Mouse (Mus musculus): ENCODE results near the gene Ncf1. TPM values are rescaled to one million over a fixed set of nuclear protein-coding genes. Genes with fewer than 3 reads are reported as not detected.

The Ncf1 gene
- polyA plus RNA-seq, 1 experiment from 2014 or later: 2.2 TPM

DNA sequence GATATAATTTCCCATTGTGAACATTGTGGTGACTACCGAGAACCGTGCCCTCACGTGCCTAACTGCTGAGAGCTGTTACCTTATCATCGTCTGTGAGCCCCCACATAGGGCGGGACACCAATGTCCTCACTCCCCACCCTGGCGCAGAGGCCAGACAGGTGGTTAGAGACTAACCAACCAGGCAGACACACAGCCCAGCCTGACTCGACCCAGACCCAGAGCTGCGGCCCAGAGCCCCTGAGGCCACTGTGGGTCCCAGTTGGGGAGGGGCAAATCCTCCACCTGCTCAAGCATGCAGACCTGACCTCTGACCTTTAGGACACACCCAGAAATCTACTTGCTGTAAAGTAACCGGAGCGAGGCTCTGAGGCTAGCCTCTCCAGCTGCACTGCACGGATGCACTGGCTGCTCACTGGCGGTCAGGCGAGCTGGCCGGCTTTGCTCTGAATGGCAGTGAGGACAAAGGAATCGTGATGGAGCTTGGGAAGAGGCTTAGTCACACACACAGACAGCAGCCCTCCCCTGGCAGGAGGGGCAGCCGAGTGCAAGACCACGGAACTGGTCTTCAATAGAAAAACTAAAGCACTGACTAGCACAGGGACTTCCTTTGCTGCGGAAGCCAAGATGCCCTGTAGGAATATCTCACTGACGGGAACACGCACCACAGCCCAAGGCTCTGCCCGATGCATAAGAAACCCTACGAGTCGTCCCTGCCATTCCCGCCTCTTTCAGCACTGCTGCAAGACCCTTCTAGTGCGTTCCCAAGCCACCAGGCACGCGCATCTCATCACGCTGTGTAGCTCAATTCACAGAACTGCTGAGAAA lies 8.7 kb upstream of the Ncf1 start:
- H3K36me3 ChIP-seq (ENCODE audit: control insufficient read depth, insufficient read depth, low read length): peaks cover 79% of the 10 kb centered on the region
- no peaks in the 10 kb centered on the region for H3K27me3 ChIP-seq (replicated peaks; ENCODE audit: control insufficient read depth, insufficient read depth, low read length)
- WGBS: 43% methylated on average over 28 of the region's 28 CpGs
- peaks cover 2% of the 10 kb centered on the region; the same call in 1 of the 2 replicates for H3K4me1 ChIP-seq (ENCODE audit: control insufficient read depth, insufficient read depth, low read length)
- H3K4me2 ChIP-seq (ENCODE audit: low read length): no peak overlapping the region
- no peaks in the 10 kb centered on the region for H3K9me3 ChIP-seq (replicated peaks; ENCODE audit: control insufficient read depth, low read length)
- H3K27ac ChIP-seq (ENCODE audit: low read depth, low read length): peak overlapping the region; percentile 59
- H3K9ac ChIP-seq (ENCODE audit: low read length): 0 out of 2 replicates have a peak overlapping the region, but pooled peaks have one; percentile 0
- H3K4me3 ChIP-seq (ENCODE audit: low read depth, low read length): no peak overlapping the region
- peak; percentile 74 for ATAC-seq
- DNase-seq (ENCODE audit: low spot score): peak; percentile 68

DNA sequence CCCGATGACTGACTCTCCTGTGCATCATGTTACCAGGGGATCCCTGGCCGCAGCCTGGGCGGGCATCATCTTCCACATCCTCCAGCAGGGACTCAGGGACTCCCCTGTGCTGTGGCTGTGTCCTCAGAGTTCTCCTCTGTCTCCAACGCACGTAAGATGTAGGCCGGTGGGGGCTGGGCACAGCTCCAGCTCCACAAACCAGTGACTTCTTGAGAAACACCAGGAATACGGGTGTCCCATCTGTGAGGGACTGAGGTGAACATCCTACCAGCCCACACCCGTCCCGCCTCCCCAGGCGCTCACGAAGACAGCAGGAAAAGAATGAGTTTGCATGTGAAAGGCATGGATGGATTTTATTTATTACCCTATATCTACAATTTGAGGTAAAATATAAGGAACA lies 8.1 kb upstream of the Ncf1 start:
- no peak overlapping the region for H3K9ac ChIP-seq (ENCODE audit: low read length)
- H3K36me3 ChIP-seq (ENCODE audit: control insufficient read depth, insufficient read depth, low read length): peaks cover 73% of the 10 kb centered on the region
- no peaks in the 10 kb centered on the region for H3K27me3 ChIP-seq (replicated peaks; ENCODE audit: control insufficient read depth, insufficient read depth, low read length)
- no peak for ATAC-seq
- H3K9me3 ChIP-seq (replicated peaks; ENCODE audit: control insufficient read depth, low read length): no peaks in the 10 kb centered on the region
- 91% methylated on average over 11 of the region's 11 CpGs for WGBS
- no peak overlapping the region for H3K4me3 ChIP-seq (ENCODE audit: low read depth, low read length)
- H3K4me2 ChIP-seq (ENCODE audit: low read length): no peak overlapping the region
- peaks cover 2% of the 10 kb centered on the region; the same call in 1 of the 2 replicates for H3K4me1 ChIP-seq (ENCODE audit: control insufficient read depth, insufficient read depth, low read length)
- H3K27ac ChIP-seq (ENCODE audit: low read depth, low read length): 0 out of 2 replicates have a peak overlapping the region, but pooled peaks have one; percentile 59
- DNase-seq (ENCODE audit: low spot score): no peak

DNA sequence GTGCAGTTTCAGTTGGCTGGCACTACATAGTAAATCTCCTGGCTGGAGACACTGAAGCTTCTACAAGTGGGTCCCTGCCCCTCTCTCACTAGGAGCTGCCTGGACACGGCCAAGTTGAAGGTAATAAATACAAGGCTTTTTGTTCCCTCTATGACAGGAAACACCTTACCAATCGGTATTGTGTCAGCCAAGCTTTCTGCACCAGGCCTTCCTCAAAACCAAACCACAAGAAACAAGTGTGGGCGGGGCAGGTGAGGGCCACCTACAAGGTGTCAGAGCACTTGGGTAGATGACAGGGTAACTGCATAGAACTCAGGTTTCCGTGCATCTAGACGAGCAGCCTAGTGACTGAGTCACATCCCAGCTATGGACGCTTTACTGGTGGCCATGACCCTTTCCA lies 7.4 kb upstream of the Ncf1 start:
- Histone ChIP-seq H3K27ac (ENCODE audit: low read depth, low read length) (no peak overlapping the region), H3K27me3 (replicated peaks; ENCODE audit: control insufficient read depth, insufficient read depth, low read length) (no peaks in the 10 kb centered on the region), H3K9me3 (replicated peaks; ENCODE audit: control insufficient read depth, low read length) (no peaks in the 10 kb centered on the region), H3K4me2 (ENCODE audit: low read length) (no peak overlapping the region), H3K4me1 (ENCODE audit: control insufficient read depth, insufficient read depth, low read length) (peaks cover 2% of the 10 kb centered on the region; the same call in 1 of the 2 replicates), H3K36me3 (ENCODE audit: control insufficient read depth, insufficient read depth, low read length) (peaks cover 66% of the 10 kb centered on the region), H3K4me3 (ENCODE audit: low read depth, low read length) (no peak overlapping the region), H3K9ac (ENCODE audit: low read length) (no peak overlapping the region)
- 88% methylated on average over 6 of the region's 6 CpGs for WGBS
- ATAC-seq (no peak), DNase-seq (ENCODE audit: low spot score) (no peak)

DNA sequence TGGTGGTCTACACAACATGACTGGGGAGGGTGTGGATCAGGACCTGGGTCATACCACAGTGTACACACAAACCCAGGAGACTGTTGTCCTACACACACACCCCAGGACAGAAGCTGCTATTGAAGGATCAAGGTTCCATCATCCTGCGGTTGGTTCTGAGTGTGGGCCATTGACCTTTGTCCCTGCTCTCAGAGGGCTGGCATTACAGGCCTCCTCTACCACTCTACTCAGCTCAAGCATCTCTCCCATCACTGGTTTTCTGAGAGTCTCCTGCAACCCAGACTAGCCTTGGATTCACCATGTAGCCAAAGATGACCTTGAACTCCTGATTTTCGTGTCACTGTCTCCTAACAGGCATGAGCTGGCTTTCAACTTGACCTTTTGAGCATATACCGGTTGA lies 6.8 kb upstream of the Ncf1 start:
- no peak for ATAC-seq
- Histone ChIP-seq H3K4me1 (ENCODE audit: control insufficient read depth, insufficient read depth, low read length) (peaks cover 2% of the 10 kb centered on the region; the same call in 1 of the 2 replicates), H3K4me3 (ENCODE audit: low read depth, low read length) (no peak overlapping the region), H3K27ac (ENCODE audit: low read depth, low read length) (peak overlapping the region; percentile 72), H3K36me3 (ENCODE audit: control insufficient read depth, insufficient read depth, low read length) (peaks cover 60% of the 10 kb centered on the region), H3K9me3 (replicated peaks; ENCODE audit: control insufficient read depth, low read length) (no peaks in the 10 kb centered on the region), H3K27me3 (replicated peaks; ENCODE audit: control insufficient read depth, insufficient read depth, low read length) (no peaks in the 10 kb centered on the region), H3K9ac (ENCODE audit: low read length) (no peak overlapping the region), H3K4me2 (ENCODE audit: low read length) (no peak overlapping the region)
- DNase-seq (ENCODE audit: low spot score): no peak
- WGBS: 92% methylated on average over 3 of the region's 3 CpGs

DNA sequence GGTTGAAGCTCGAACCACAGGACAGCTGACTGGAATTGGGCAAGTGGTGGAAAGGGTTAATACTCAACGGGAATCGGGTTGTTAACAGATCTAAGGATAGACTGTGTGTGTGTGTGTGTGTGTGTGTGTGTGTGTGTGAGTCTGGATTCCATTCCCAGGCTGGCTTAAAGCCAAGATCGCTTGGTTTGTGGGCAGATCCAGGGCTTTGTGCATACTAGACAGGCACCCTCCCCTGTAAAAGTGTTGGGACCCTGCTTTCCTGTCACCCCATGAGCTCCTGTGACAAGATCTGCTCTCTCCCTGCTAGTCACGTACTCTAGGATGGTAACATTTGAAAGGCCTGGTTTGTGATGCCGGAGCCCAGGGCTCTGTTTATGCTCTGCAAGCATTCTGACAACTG lies 5.7 kb upstream of the Ncf1 start:
- ATAC-seq: peak; percentile 35

DNA sequence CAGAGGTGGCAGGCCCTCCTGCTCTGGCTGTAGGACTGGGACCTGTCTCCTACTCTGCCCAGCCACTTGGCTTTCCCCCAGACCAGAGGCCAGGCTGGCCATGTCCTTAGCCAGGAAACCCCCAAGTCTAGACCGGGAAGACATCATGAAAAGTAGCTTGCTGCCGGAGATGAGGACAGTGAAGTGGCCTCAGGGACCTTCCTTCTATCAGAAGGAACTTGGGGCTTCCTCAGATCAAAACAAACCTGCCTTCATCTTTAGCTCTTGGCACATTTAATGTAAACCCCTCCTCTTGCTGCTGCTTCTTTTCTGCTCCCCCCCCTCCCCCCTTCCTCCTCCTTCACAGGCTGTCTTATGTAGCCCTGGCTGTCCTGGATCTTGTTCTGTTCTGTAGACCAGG lies 4.8 kb upstream of the Ncf1 start:
- Histone ChIP-seq H3K9me3 (replicated peaks; ENCODE audit: control insufficient read depth, low read length) (no peaks in the 10 kb centered on the region), H3K36me3 (ENCODE audit: control insufficient read depth, insufficient read depth, low read length) (peaks cover 40% of the 10 kb centered on the region), H3K4me3 (ENCODE audit: low read depth, low read length) (no peak overlapping the region), H3K9ac (ENCODE audit: low read length) (no peak overlapping the region), H3K4me2 (ENCODE audit: low read length) (no peak overlapping the region), H3K4me1 (ENCODE audit: control insufficient read depth, insufficient read depth, low read length) (peaks cover 2% of the 10 kb centered on the region; the same call in 1 of the 2 replicates), H3K27me3 (replicated peaks; ENCODE audit: control insufficient read depth, insufficient read depth, low read length) (no peaks in the 10 kb centered on the region), H3K27ac (ENCODE audit: low read depth, low read length) (peak overlapping the region; percentile 39; the same call in 1 of the 2 replicates)
- 61% methylated on average over 2 of the region's 2 CpGs for WGBS
- DNase-seq (ENCODE audit: low spot score) (no peak), ATAC-seq (no peak)

More for the DNA sequence above, 5.7 kb upstream of the Ncf1 start:
- no peak overlapping the region for H3K9ac ChIP-seq (ENCODE audit: low read length)
- H3K36me3 ChIP-seq (ENCODE audit: control insufficient read depth, insufficient read depth, low read length): peaks cover 49% of the 10 kb centered on the region
- no peaks in the 10 kb centered on the region for H3K9me3 ChIP-seq (replicated peaks; ENCODE audit: control insufficient read depth, low read length)
- peak; percentile 83 for DNase-seq (ENCODE audit: low spot score)
- peak overlapping the region; percentile 72 for H3K27ac ChIP-seq (ENCODE audit: low read depth, low read length)
- no peak overlapping the region for H3K4me3 ChIP-seq (ENCODE audit: low read depth, low read length)
- no peaks in the 10 kb centered on the region for H3K27me3 ChIP-seq (replicated peaks; ENCODE audit: control insufficient read depth, insufficient read depth, low read length)
- peaks cover 2% of the 10 kb centered on the region; the same call in 1 of the 2 replicates for H3K4me1 ChIP-seq (ENCODE audit: control insufficient read depth, insufficient read depth, low read length)
- H3K4me2 ChIP-seq (ENCODE audit: low read length): no peak overlapping the region
- WGBS: 26% methylated on average over 6 of the region's 6 CpGs

DNA sequence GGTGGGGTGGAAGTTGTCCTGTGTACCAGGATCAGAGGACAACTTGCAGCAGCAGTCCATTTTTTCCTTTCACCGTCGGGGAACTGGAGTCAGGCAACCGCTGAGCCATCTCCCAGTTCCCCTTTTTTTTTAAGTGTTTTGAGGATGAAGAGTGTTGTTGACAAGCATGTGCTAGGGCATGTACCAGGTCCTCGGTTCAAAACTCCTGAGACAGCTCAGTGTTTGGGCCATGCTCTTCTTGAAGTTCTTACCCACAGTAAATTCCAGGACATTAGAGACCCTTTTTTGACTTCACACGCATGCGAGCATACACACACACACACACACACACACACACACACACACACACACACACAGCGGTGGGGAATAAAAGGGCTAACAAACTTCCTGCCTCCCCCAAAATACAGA lies 3.8 kb upstream of the Ncf1 start:
- Histone ChIP-seq H3K27ac (ENCODE audit: low read depth, low read length) (no peak overlapping the region), H3K27me3 (replicated peaks; ENCODE audit: control insufficient read depth, insufficient read depth, low read length) (no peaks in the 10 kb centered on the region), H3K9me3 (replicated peaks; ENCODE audit: control insufficient read depth, low read length) (no peaks in the 10 kb centered on the region), H3K4me1 (ENCODE audit: control insufficient read depth, insufficient read depth, low read length) (peaks cover 2% of the 10 kb centered on the region; the same call in 1 of the 2 replicates), H3K4me3 (ENCODE audit: low read depth, low read length) (no peak overlapping the region), H3K9ac (ENCODE audit: low read length) (no peak overlapping the region), H3K36me3 (ENCODE audit: control insufficient read depth, insufficient read depth, low read length) (peaks cover 30% of the 10 kb centered on the region), H3K4me2 (ENCODE audit: low read length) (no peak overlapping the region)
- no peak for ATAC-seq
- WGBS: 73% methylated on average over 7 of the region's 7 CpGs
- no peak for DNase-seq (ENCODE audit: low spot score)

DNA sequence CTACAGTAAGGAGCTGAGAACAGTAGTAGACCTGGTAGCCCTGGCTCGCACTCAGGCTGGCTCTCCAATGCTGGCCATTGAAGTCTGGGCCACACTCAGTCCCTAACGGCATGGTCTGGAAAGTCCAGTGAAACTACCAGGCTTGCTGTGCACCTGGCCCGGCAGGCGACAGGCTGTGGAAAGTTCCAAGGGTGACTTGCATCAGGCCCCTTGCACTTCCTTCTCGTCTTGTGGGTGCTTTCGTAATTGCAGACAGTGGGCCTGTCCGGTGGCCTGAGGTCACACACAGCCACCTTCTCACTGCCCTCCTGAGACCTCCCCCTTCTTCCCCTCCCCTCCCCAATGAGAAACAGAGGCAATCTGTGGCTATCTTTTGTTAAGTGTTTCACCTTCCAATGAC lies 3.1 kb upstream of the Ncf1 start:
- DNase-seq (ENCODE audit: low spot score): no peak
- H3K4me1 ChIP-seq (ENCODE audit: control insufficient read depth, insufficient read depth, low read length): peaks cover 2% of the 10 kb centered on the region; the same call in 1 of the 2 replicates
- no peaks in the 10 kb centered on the region for H3K9me3 ChIP-seq (replicated peaks; ENCODE audit: control insufficient read depth, low read length)
- H3K27ac ChIP-seq (ENCODE audit: low read depth, low read length): no peak overlapping the region; the same call in 1 of the 2 replicates
- H3K27me3 ChIP-seq (replicated peaks; ENCODE audit: control insufficient read depth, insufficient read depth, low read length): no peaks in the 10 kb centered on the region
- H3K4me3 ChIP-seq (ENCODE audit: low read depth, low read length): no peak overlapping the region
- ATAC-seq: no peak
- no peak overlapping the region for H3K9ac ChIP-seq (ENCODE audit: low read length)
- 57% methylated on average over 7 of the region's 7 CpGs for WGBS
- H3K36me3 ChIP-seq (ENCODE audit: control insufficient read depth, insufficient read depth, low read length): peaks cover 23% of the 10 kb centered on the region
- H3K4me2 ChIP-seq (ENCODE audit: low read length): no peak overlapping the region

DNA sequence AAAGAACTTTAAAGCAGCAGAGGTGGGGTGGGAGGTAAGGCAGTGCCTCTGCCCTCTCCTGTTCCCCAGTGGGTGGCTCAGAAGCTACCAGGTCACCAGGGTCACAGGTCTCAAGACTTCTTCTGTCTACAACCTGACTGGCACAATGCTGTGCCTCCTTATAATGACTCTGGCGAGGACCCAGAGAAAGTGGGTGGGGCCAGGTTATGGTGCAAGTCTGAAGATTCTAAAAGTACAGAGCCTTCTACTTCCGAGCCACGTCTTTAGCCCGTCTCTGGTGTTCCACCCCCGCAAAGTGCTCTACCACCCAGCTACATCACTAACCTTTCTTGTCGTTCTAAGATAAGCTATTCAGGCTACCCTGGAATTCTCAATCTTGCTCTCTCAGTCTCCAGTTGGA lies 2.7 kb upstream of the Ncf1 start:
- DNase-seq (ENCODE audit: low spot score) (no peak), ATAC-seq (no peak)
- Histone ChIP-seq H3K4me1 (ENCODE audit: control insufficient read depth, insufficient read depth, low read length) (peaks cover 2% of the 10 kb centered on the region; the same call in 1 of the 2 replicates), H3K4me3 (ENCODE audit: low read depth, low read length) (no peak overlapping the region), H3K9ac (ENCODE audit: low read length) (no peak overlapping the region), H3K27ac (ENCODE audit: low read depth, low read length) (no peak overlapping the region), H3K4me2 (ENCODE audit: low read length) (no peak overlapping the region), H3K36me3 (ENCODE audit: control insufficient read depth, insufficient read depth, low read length) (peaks cover 19% of the 10 kb centered on the region), H3K27me3 (replicated peaks; ENCODE audit: control insufficient read depth, insufficient read depth, low read length) (no peaks in the 10 kb centered on the region), H3K9me3 (replicated peaks; ENCODE audit: control insufficient read depth, low read length) (no peaks in the 10 kb centered on the region)
- WGBS: 80% methylated on average over 6 of the region's 6 CpGs

Data from forebrain, embryonic 14.5 days (tissue).